Mouse (Mus musculus): ENCODE data around the gene Dlgap1.

DNA sequence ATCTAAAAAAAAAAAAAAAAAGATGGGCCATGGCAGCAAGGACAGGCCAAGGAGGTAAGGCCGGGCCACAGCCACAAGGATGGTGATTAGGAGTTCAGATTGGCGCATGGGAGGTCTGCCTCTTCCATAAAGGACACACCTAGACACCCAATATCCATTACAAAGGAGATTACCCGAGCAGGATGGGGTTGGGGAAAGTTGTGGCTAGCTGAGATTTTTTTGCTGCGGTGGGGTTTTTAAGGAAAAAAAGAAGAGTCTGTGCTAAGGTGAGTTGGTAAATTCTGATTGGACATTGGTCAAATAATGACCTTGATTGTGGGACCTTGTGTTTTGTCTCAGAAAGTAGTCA lies 859.3 kb downstream of the Dlgap1 start:
- TF ChIP-seq POLR2A (IDR thresholded peaks at IDR 0.05; ENCODE audit: extremely low read depth, insufficient read depth, low read length) (no peak), CTCF (IDR thresholded peaks at IDR 0.05; ENCODE audit: extremely low read depth, insufficient read depth, low read length) (no peak)
